Mouse (Mus musculus) heart, embryonic 11.5 days (tissue): Measurements from ENCODE around the gene Tada1. TPM values are rescaled to one million over a fixed set of nuclear protein-coding genes. Genes with fewer than 3 reads are reported as not detected.

Experiments
- ATAC-seq: fragments of 200-750 bp; cut with Nextera tagmentation; replicated peaks from 2 replicates; pipeline ENCODE4 v1.8.0; 2017; ENCODE audit warnings: moderate library complexity; ENCODE audit not compliant: insufficient number of reproducible peaks, low FRiP score, low TSS enrichment
- H3K27ac ChIP-seq: fragments of 300-500 bp; sonication (generic); 2 replicates; pipeline ENCODE4 v1.5.1; 2014; ENCODE audit warnings: mild to moderate bottlenecking, low read depth, low read length
- H3K27me3 ChIP-seq: fragments of 300-500 bp; sonication (generic); 2 replicates; pipeline ENCODE4 v1.6.1; 2014; ENCODE audit warnings: mild to moderate bottlenecking, low read length, mixed read lengths; ENCODE audit not compliant: control insufficient read depth, insufficient read depth
- H3K36me3 ChIP-seq: fragments of 300-500 bp; sonication (generic); 2 replicates; pipeline ENCODE4 v1.6.1; 2014; ENCODE audit warnings: mild to moderate bottlenecking, low read length, moderate library complexity, mixed read lengths; ENCODE audit not compliant: control insufficient read depth, insufficient read depth
- H3K4me1 ChIP-seq: fragments of 300-500 bp; sonication (generic); 2 replicates; pipeline ENCODE4 v1.6.1; 2014; ENCODE audit warnings: low read length; ENCODE audit not compliant: control insufficient read depth, insufficient read depth
- H3K4me2 ChIP-seq: fragments of 300-500 bp; sonication (generic); 2 replicates; pipeline ENCODE4 v1.6.1; 2014; ENCODE audit warnings: mild to moderate bottlenecking, moderate library complexity
- H3K4me3 ChIP-seq: fragments of 300-500 bp; sonication (generic); 2 replicates; pipeline ENCODE4 v1.5.1; 2014; ENCODE audit warnings: low read depth, low read length
- H3K9ac ChIP-seq: fragments of 300-500 bp; sonication (generic); 2 replicates; pipeline ENCODE4 v1.6.1; 2014; ENCODE audit warnings: mild to moderate bottlenecking, low read depth, low read length, moderate library complexity
- H3K9me3 ChIP-seq: fragments of 300-500 bp; sonication (generic); replicated peaks from 2 replicates; pipeline ENCODE4 v1.6.1; 2016; ENCODE audit warnings: low read length; ENCODE audit not compliant: control insufficient read depth
- WGBS: fragments of 180-500 bp; shearing (Covaris S2); extraction: QIAGEN DNeasy Blood & Tissue Kit; methylation state at CpG from one replicate; pipeline ENCODE4 v1.1.7; 2014; ENCODE audit not compliant: insufficient replicate concordance; 5-methylcytosine and 5-hydroxymethylcytosine counted together
- polyA plus RNA-seq: library from polyadenylated mRNA; unstranded; fragments of >200 nt; fragmentation: Nextera tagmentation; extraction: Ambion mirVana; gene quantifications from 2 replicates; pipeline ENCODE4 v1.2.1, GENCODE M21; 2014

Tada1 gene
- polyA plus RNA-seq, 1 experiment from 2014 or later = 36.0 TPM

GRCm38 (mm10) chr1:166409701-166410220 lies 30.9 kb downstream of the Tada1 start, which contains the start of gene Pogk:
Gene Pogk (minus strand): TSS chr1:166409863.
- peak; percentile 91 for ATAC-seq
- peaks cover 14% of the 10 kb centered on the region for H3K4me1 ChIP-seq
- peak within 1 kb of the TSS; percentile 85 for H3K9ac ChIP-seq
- H3K4me2 ChIP-seq = peak within 1 kb of the TSS; percentile 80
- no peaks in the 10 kb centered on the region for H3K27me3 ChIP-seq
- peak within 1 kb of the TSS; percentile 32 for H3K27ac ChIP-seq
- peak within 1 kb of the TSS; percentile 64 for H3K4me3 ChIP-seq
- WGBS = 7% methylated on average over 48 of the region's 49 CpGs
- H3K9me3 ChIP-seq = peaks cover 6% of the 10 kb centered on the region; the same call in 1 of the 2 replicates
- peaks cover 6% of the 10 kb centered on the region for H3K36me3 ChIP-seq

- H3K9me3 ChIP-seq = peaks cover 6% of the 10 kb centered on the region; the same call in 1 of the 2 replicates
- peaks cover 7% of the 10 kb centered on the region; the same call in 1 of the 2 replicates for H3K4me1 ChIP-seq
- no peaks in the 10 kb centered on the region for H3K27me3 ChIP-seq
- no peak overlapping the region for H3K9ac ChIP-seq
- H3K4me3 ChIP-seq = no peak overlapping the region
- ATAC-seq = no peak
- H3K27ac ChIP-seq = no peak overlapping the region
- no peaks in the 10 kb centered on the region for H3K36me3 ChIP-seq
- H3K4me2 ChIP-seq = no peak overlapping the region
- 87% methylated on average over 1 of the region's 1 CpGs for WGBS
These were observed 32.6 kb downstream of the Tada1 start for GRCm38 (mm10) chr1:166411541-166411940.

GRCm38 (mm10) chr1:166412266-166412665 lies 33.4 kb downstream of the Tada1 start:
- no peak for ATAC-seq
- Histone ChIP-seq H3K27ac (no peak overlapping the region), H3K4me2 (no peak overlapping the region), H3K9me3 (peaks cover 6% of the 10 kb centered on the region; the same call in 1 of the 2 replicates), H3K27me3 (no peaks in the 10 kb centered on the region), H3K4me1 (peaks cover 7% of the 10 kb centered on the region; the same call in 1 of the 2 replicates), H3K4me3 (no peak overlapping the region), H3K9ac (no peak overlapping the region), H3K36me3 (no peaks in the 10 kb centered on the region)
- 88% methylated on average over 3 of the region's 3 CpGs for WGBS

GRCm38 (mm10) chr1:166429053-166429452 lies 50.2 kb downstream of the Tada1 start:
- no peak for ATAC-seq
- Histone ChIP-seq H3K27me3 (no peaks in the 10 kb centered on the region), H3K9me3 (no peaks in the 10 kb centered on the region), H3K4me1 (no peaks in the 10 kb centered on the region), H3K4me2 (no peak overlapping the region), H3K9ac (no peak overlapping the region), H3K36me3 (no peaks in the 10 kb centered on the region), H3K27ac (no peak overlapping the region), H3K4me3 (no peak overlapping the region)
- WGBS = 73% methylated on average over 3 of the region's 3 CpGs

GRCm38 (mm10) chr1:166429809-166430431 lies 51.0 kb downstream of the Tada1 start:
- no peak overlapping the region for H3K4me3 ChIP-seq
- no peaks in the 10 kb centered on the region for H3K4me1 ChIP-seq
- no peak for ATAC-seq
- no peaks in the 10 kb centered on the region for H3K9me3 ChIP-seq
- H3K4me2 ChIP-seq = no peak overlapping the region
- no peak overlapping the region for H3K27ac ChIP-seq
- no peaks in the 10 kb centered on the region for H3K36me3 ChIP-seq
- no peak overlapping the region for H3K9ac ChIP-seq
- no peaks in the 10 kb centered on the region for H3K27me3 ChIP-seq
- WGBS = 45% methylated on average over 10 of the region's 10 CpGs

- Histone ChIP-seq H3K9ac (no peak overlapping the region), H3K4me3 (no peak overlapping the region), H3K4me1 (no peaks in the 10 kb centered on the region), H3K36me3 (no peaks in the 10 kb centered on the region), H3K27me3 (no peaks in the 10 kb centered on the region), H3K27ac (no peak overlapping the region), H3K9me3 (no peaks in the 10 kb centered on the region), H3K4me2 (no peak overlapping the region)
- no peak for ATAC-seq
- 63% methylated on average over 6 of the region's 6 CpGs for WGBS
These were observed 60.5 kb downstream of the Tada1 start for GRCm38 (mm10) chr1:166439426-166439825.

- WGBS = 83% methylated on average over 3 of the region's 3 CpGs
- no peak for ATAC-seq
- H3K9me3 ChIP-seq = no peaks in the 10 kb centered on the region
- H3K36me3 ChIP-seq = no peaks in the 10 kb centered on the region
- no peak overlapping the region for H3K4me2 ChIP-seq
- no peak overlapping the region for H3K27ac ChIP-seq
- H3K27me3 ChIP-seq = no peaks in the 10 kb centered on the region
- no peak overlapping the region for H3K9ac ChIP-seq
- H3K4me1 ChIP-seq = no peaks in the 10 kb centered on the region
- H3K4me3 ChIP-seq = no peak overlapping the region
These were observed 63.1 kb downstream of the Tada1 start for GRCm38 (mm10) chr1:166441992-166442391.
